Mouse (Mus musculus) neural tube, embryonic 12.5 days (tissue): ENCODE results near the gene Prx. TPM values are rescaled to one million over a fixed set of nuclear protein-coding genes. Genes with fewer than 3 reads are reported as not detected.

Source experiments
- ATAC-seq: fragments of 200-750 bp; cut with Nextera tagmentation; 2 replicates; pipeline ENCODE4 v1.8.0; 2017; ENCODE audit warnings: low read depth, mild to moderate bottlenecking, moderate TSS enrichment, moderate library complexity; ENCODE audit not compliant: low FRiP score
- H3K27ac ChIP-seq: fragments of 300-500 bp; sonication (generic); 2 replicates; pipeline ENCODE4 v1.5.1; 2016
- H3K27me3 ChIP-seq: fragments of 300-500 bp; sonication (generic); replicated peaks from 2 replicates; pipeline ENCODE4 v1.6.1; 2016; ENCODE audit warnings: mild to moderate bottlenecking
- H3K36me3 ChIP-seq: fragments of 300-500 bp; sonication (generic); 2 replicates; pipeline ENCODE4 v1.6.1; 2016; ENCODE audit warnings: mild to moderate bottlenecking
- H3K4me1 ChIP-seq: fragments of 300-500 bp; sonication (generic); 2 replicates; pipeline ENCODE4 v1.6.1; 2016
- H3K4me2 ChIP-seq: fragments of 300-500 bp; sonication (generic); replicated peaks from 2 replicates; pipeline ENCODE4 v1.6.1; 2016; ENCODE audit warnings: mild to moderate bottlenecking
- H3K4me3 ChIP-seq: fragments of 300-500 bp; sonication (generic); 2 replicates; pipeline ENCODE4 v1.5.1; 2016
- H3K9ac ChIP-seq: fragments of 300-500 bp; sonication (generic); 2 replicates; pipeline ENCODE4 v1.6.1; 2016; ENCODE audit warnings: mild to moderate bottlenecking
- H3K9me3 ChIP-seq: fragments of 300-500 bp; sonication (generic); 2 replicates; pipeline ENCODE4 v1.6.1; 2016; ENCODE audit warnings: mild to moderate bottlenecking
- WGBS: fragments of 180-500 bp; shearing (Covaris S2); methylation state at CpG from one replicate; pipeline ENCODE4 v1.1.7; 2016; 5-methylcytosine and 5-hydroxymethylcytosine counted together
- polyA plus RNA-seq: library from polyadenylated mRNA; unstranded; fragments of >200 nt; fragmentation: Nextera tagmentation; extraction: Ambion mirVana; gene quantifications from 2 replicates; pipeline ENCODE4 v1.2.1, GENCODE M21; 2016

The Prx gene
- polyA plus RNA-seq, 1 experiment from 2014 or later: 2.8 TPM

DNA sequence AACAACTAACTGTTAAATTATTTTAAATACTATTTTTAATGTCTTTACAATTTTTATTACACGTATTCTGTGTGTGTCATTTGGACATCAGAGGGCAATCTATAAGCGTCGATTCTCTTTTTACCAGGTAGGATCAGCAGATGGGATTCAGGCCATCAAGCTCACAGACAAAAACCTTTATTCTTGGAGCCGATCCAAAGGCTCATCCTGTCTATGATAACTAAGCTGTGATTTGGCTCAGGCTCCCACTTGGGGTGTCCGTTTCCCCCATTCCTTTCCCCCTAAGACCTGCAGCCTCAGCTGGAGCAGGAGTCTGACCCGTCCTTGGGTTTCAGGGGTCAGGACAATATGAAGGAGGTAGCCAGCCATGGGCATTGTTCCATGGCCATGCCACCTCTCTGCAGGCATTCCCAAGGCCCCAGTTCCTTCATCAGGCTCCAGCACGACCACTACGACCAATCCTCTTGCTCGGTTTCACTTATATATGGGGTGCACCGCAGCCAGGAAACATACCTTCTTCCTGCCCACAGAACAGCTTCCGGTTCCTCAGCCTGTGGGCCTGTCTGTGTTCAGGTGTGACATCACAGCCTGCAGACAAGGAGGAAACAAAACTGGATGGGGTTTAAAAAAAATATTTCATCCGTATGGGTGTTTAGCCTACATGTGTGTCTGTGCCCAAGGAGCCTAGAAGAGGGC lies 45.7 kb downstream of the Prx start:
- Histone ChIP-seq H3K4me1 (peaks cover 11% of the 10 kb centered on the region), H3K27ac (no peak overlapping the region), H3K36me3 (peaks cover 12% of the 10 kb centered on the region), H3K4me3 (no peak overlapping the region), H3K27me3 (no peaks in the 10 kb centered on the region), H3K9ac (no peak overlapping the region), H3K9me3 (no peaks in the 10 kb centered on the region), H3K4me2 (no peak overlapping the region)
- no peak for ATAC-seq
- 92% methylated on average over 12 of the region's 12 CpGs for WGBS

DNA sequence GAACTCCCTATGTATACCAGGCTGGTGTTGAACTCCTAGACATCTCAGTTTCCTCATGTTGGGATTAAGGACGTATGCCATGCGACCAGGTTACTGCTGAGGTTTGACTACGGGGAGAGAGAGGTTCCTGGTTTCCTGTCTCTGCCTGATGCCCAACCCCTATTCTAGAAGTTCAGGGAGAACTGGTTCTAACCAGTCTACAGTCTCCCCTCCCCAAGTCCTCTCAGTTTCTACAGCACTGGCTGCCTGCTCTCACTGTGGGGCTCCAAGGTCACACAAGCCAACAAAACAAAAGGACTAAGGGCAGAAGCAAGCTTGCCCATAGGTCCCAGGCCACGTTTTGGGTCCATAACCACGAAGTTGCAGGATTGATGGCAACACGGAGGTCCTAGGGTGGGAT lies 50.5 kb downstream of the Prx start:
- Histone ChIP-seq H3K27me3 (no peaks in the 10 kb centered on the region), H3K36me3 (no peaks in the 10 kb centered on the region), H3K4me3 (no peak overlapping the region), H3K27ac (no peak overlapping the region), H3K4me2 (no peak overlapping the region), H3K9ac (no peak overlapping the region), H3K4me1 (peaks cover 11% of the 10 kb centered on the region), H3K9me3 (no peaks in the 10 kb centered on the region)
- ATAC-seq: no peak
- 81% methylated on average over 6 of the region's 6 CpGs for WGBS

DNA sequence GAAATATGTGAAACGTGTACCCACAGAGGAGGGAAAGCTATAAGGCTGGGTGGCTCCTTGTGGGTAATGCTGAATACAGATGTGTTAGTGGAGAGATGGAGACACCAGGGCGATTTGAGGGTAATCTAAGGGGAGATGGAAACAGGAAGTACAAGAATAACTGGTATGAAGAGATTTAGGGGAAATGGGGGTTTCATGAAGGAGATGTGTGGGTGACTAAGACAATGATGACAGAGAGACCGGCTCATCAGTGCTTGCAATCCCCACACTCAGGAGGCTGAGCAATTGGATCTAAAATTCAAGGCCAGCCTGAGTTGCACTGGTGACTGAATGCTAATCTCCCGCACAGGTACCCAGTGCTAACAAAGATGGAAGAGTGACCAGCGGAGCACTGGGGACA lies 52.9 kb downstream of the Prx start:
- Histone ChIP-seq H3K9ac (peak overlapping the region; percentile 22; the same call in 1 of the 2 replicates), H3K27me3 (no peaks in the 10 kb centered on the region), H3K9me3 (no peaks in the 10 kb centered on the region), H3K4me2 (peak overlapping the region; percentile 84), H3K4me1 (peaks cover 11% of the 10 kb centered on the region), H3K27ac (no peak overlapping the region), H3K36me3 (peaks cover 10% of the 10 kb centered on the region; the same call in 1 of the 2 replicates), H3K4me3 (peak overlapping the region; percentile 70; the same call in 1 of the 2 replicates)
- ATAC-seq: no peak
- WGBS: 61% methylated on average over 5 of the region's 5 CpGs

DNA sequence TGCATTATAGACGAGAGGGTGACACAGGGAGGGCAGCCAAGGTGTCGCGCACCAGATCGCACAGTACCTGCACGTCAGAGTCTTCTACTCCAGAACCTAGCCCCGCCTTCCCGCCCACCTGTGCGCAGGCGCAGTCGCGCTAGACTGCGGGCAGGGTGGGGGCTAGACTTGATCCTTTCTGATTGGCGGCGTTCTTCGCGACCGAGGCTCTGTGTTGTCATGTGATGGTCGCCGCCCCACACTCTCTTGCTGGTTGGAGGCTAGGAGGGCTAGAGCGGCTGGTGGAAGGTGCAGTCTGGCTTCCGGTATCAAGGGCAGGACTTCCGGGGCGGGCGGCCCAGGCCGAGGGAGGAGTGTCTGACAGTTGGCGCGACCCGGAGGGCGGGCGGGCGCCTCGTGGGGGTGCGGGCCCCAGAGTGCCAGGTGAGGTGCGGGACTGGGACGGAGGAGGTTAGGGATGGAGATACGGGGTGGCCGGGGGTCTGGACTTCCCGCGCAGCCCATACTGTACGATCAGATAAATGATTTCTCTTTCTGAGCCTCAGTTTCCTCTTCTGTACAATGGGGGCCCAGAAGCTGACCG lies 53.9 kb downstream of the Prx start, which contains the start of the genes Pld3 and 2310022A10Rik:
Pld3 (minus strand) TSS at position 288 of the 583 bp plus-strand sequence.
2310022A10Rik (plus strand) TSS at position 303 of the 583 bp plus-strand sequence.
- peak; percentile 99 for ATAC-seq
- Histone ChIP-seq H3K36me3 (peaks cover 10% of the 10 kb centered on the region; the same call in 1 of the 2 replicates), H3K4me3 (peak within 1 kb of the TSS; percentile 70), H3K4me2 (peak within 1 kb of the TSS; percentile 84), H3K4me1 (peaks cover 11% of the 10 kb centered on the region), H3K9me3 (no peaks in the 10 kb centered on the region), H3K9ac (peak within 1 kb of the TSS; percentile 71), H3K27ac (no peak within 1 kb of the TSS), H3K27me3 (no peaks in the 10 kb centered on the region)
- 1% methylated on average over 41 of the region's 41 CpGs for WGBS

DNA sequence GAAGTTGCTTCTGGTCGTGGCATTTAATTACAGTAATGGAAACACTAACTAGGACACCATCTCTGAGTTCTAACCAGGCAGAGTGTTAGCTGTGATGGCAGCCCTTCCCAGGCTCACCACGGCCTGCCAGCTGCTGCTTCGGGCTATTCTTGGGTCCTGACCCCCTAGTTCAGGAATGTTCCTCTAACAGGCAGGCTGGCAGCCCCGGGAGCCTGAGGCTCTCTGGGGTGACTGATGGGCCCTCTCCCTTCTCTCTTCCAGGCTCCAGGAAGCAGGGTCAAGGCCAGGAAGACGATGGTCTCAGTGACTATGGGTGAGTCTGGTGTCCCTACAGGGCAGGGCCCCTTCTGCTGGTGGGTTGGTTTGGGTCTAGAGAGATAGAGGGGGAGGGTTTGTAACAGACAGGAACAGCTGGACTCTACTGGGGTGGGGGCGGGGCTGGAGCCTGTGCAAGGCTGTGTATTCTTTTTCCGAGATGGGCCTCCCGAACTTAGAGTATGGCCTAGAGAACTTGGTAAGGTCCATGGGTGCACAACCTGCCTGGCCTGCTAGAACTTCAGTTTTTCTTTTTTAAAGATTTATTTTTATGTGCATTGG lies 61.3 kb downstream of the Prx start:
- H3K9ac ChIP-seq: no peak overlapping the region
- peaks cover 64% of the 10 kb centered on the region for H3K36me3 ChIP-seq
- H3K27ac ChIP-seq: no peak overlapping the region
- no peak for ATAC-seq
- no peaks in the 10 kb centered on the region for H3K9me3 ChIP-seq
- no peaks in the 10 kb centered on the region for H3K27me3 ChIP-seq
- WGBS: 79% methylated on average over 8 of the region's 8 CpGs
- H3K4me2 ChIP-seq: no peak overlapping the region
- no peak overlapping the region for H3K4me3 ChIP-seq
- H3K4me1 ChIP-seq: no peaks in the 10 kb centered on the region

DNA sequence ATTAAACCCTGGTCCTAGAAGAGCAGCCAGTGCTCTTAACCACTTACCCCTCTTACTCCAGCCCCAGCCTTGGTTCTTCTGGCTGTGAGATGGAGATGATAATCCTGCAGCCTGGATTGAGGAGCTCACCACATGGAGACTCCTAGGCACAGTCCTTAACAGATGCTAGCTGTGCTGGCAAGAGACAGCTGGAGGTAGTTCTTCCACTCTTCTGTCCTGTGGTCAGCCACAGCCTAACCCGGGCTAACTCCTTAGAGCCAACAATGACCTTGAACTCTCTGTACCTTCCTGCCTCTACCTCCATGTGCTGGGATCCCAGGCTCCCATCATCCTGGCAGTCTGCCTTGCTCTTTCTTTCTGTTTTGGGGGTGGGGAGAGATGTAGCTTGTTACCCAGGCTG lies 61.9 kb downstream of the Prx start:
- WGBS: 95% methylated on average over 1 of the region's 1 CpGs
- H3K4me3 ChIP-seq: no peak overlapping the region
- no peak overlapping the region for H3K9ac ChIP-seq
- no peak for ATAC-seq
- no peaks in the 10 kb centered on the region for H3K9me3 ChIP-seq
- peaks cover 67% of the 10 kb centered on the region for H3K36me3 ChIP-seq
- no peak overlapping the region for H3K4me2 ChIP-seq
- no peaks in the 10 kb centered on the region for H3K27me3 ChIP-seq
- no peaks in the 10 kb centered on the region for H3K4me1 ChIP-seq
- no peak overlapping the region for H3K27ac ChIP-seq

Other genes starting within 250 kb of the Prx start
- 62.3 and 67.8 TPM in 2 replicates for gene Numbl, start 240.9 kb upstream of the Prx start, polyA plus RNA-seq
- 6.1 and 9.9 TPM in 2 replicates for gene Ltbp4, start 161.6 kb upstream of the Prx start, polyA plus RNA-seq
- 68.6 and 68.9 TPM in 2 replicates for gene Shkbp1, start 143.3 kb upstream of the Prx start, polyA plus RNA-seq
- gene Gm20479, start 141.9 kb upstream of the Prx start, polyA plus RNA-seq: 0.40 TPM in 1 of 2 replicates, not detected in the other
- 1.2 and 1.3 TPM in 2 replicates for gene Sptbn4, start 51.6 kb upstream of the Prx start, polyA plus RNA-seq
- gene Blvrb, start 51.3 kb upstream of the Prx start, polyA plus RNA-seq: 21.6 and 23.0 TPM in 2 replicates
- 20.5 and 22.2 TPM in 2 replicates for gene Sertad3, start 25.6 kb upstream of the Prx start, polyA plus RNA-seq
- 14.6 and 14.8 TPM in 2 replicates for gene Sertad1, start 12.4 kb upstream of the Prx start, polyA plus RNA-seq
- gene Hipk4, start 23.9 kb downstream of the Prx start, polyA plus RNA-seq: 0.44 and 0.54 TPM in 2 replicates
- 90.8 and 91.3 TPM in 2 replicates for gene Pld3, start 53.9 kb downstream of the Prx start, polyA plus RNA-seq
- 31.8 and 36.0 TPM in 2 replicates for gene 2310022A10Rik, start 53.9 kb downstream of the Prx start, polyA plus RNA-seq
- gene Akt2, start 92.2 kb downstream of the Prx start, polyA plus RNA-seq: 74.8 and 78.2 TPM in 2 replicates
- gene Ttc9b, start 154.6 kb downstream of the Prx start, polyA plus RNA-seq: 25.1 and 26.2 TPM in 2 replicates
- 21.1 and 22.2 TPM in 2 replicates for gene Map3k10, start 175.3 kb downstream of the Prx start, polyA plus RNA-seq
- 7.0 and 7.8 TPM in 2 replicates for gene Zfp607b, start 190.0 kb downstream of the Prx start, polyA plus RNA-seq
- 97.2 and 102 TPM in 2 replicates for gene Zfp60, start 232.1 kb downstream of the Prx start, polyA plus RNA-seq